In genomic region chr14:45318426-45319236, GRCm38 (mm10) we compare ENCODE assay signal across 8 mouse cellular contexts. TPM values are rescaled to one million over a fixed set of nuclear protein-coding genes. Genes with fewer than 3 reads are reported as not detected.
A peak's percentile ranks its signal among the peaks of the same experiment; 100 is the strongest.
DNase-seq lines count a peak whose midpoint lies in the region; ATAC-seq and TF ChIP-seq lines count a peak whose summit lies in the region.

Ero1l (minus strand) TSS chr14:45318771.

- ATAC-seq in forebrain, embryonic 12.5 days (ENCODE audit: low FRiP score), result peak; percentile 97
- ATAC-seq in heart, embryonic 16.5 days (replicated peaks; ENCODE audit: extremely low read depth, insufficient read depth, low FRiP score), result peak; percentile 96
- peak; percentile 90 for ATAC-seq in liver, embryonic 15.5 days (ENCODE audit: insufficient read depth)
- peak; percentile 95 for ATAC-seq in neural tube, embryonic 11.5 days (ENCODE audit: insufficient read depth, low FRiP score, low TSS enrichment)
- ATAC-seq in stomach, embryonic 16.5 days (ENCODE audit: insufficient read depth, low FRiP score), result peak; percentile 94

- H3K9ac ChIP-seq in forebrain, embryonic 12.5 days, result peak within 1 kb of the TSS; percentile 89
- peak within 1 kb of the TSS; percentile 94 for H3K9ac ChIP-seq in heart, embryonic 16.5 days (ENCODE audit: low read length)
- peak within 1 kb of the TSS; percentile 91 for H3K9ac ChIP-seq in liver, embryonic 15.5 days
- peak within 1 kb of the TSS; percentile 92 for H3K9ac ChIP-seq in neural tube, embryonic 11.5 days (ENCODE audit: low read length)
- H3K9ac ChIP-seq in stomach, embryonic 16.5 days (ENCODE audit: low read length), result peak within 1 kb of the TSS; percentile 92

- H3K27me3 ChIP-seq in E14TG2a.4 (ENCODE audit: insufficient read depth, low read length), result no peaks in the 10 kb centered on the region
- 0 out of 2 replicates have a peak, but pooled peaks cover 3% of the 10 kb centered on the region for H3K27me3 ChIP-seq in forebrain, embryonic 12.5 days
- H3K27me3 ChIP-seq in heart, embryonic 16.5 days (ENCODE audit: control insufficient read depth, insufficient read depth, low read length), result no peaks in the 10 kb centered on the region
- no peaks in the 10 kb centered on the region for H3K27me3 ChIP-seq in liver, embryonic 15.5 days
- H3K27me3 ChIP-seq in neural tube, embryonic 11.5 days (ENCODE audit: control insufficient read depth, insufficient read depth, low read length), result no peaks in the 10 kb centered on the region
- H3K27me3 ChIP-seq in stomach, embryonic 16.5 days (ENCODE audit: control insufficient read depth, insufficient read depth, low read length), result no peaks in the 10 kb centered on the region

- peaks cover 3% of the 10 kb centered on the region; the same call in 1 of the 2 replicates for H3K36me3 ChIP-seq in E14TG2a.4 (ENCODE audit: insufficient read depth, low read length)
- H3K36me3 ChIP-seq in forebrain, embryonic 12.5 days (replicated peaks), result no peaks in the 10 kb centered on the region
- H3K36me3 ChIP-seq in heart, embryonic 16.5 days (ENCODE audit: control insufficient read depth, insufficient read depth), result no peaks in the 10 kb centered on the region
- no peaks in the 10 kb centered on the region for H3K36me3 ChIP-seq in liver, embryonic 15.5 days (replicated peaks)
- no peaks in the 10 kb centered on the region for H3K36me3 ChIP-seq in neural tube, embryonic 11.5 days (ENCODE audit: control insufficient read depth, insufficient read depth, low read length)
- H3K36me3 ChIP-seq in stomach, embryonic 16.5 days (ENCODE audit: control insufficient read depth, insufficient read depth, low read length), result no peaks in the 10 kb centered on the region

- H3K4me1 ChIP-seq in E14TG2a.4 (replicated peaks; ENCODE audit: low read depth, low read length), result peaks cover 36% of the 10 kb centered on the region
- peaks cover 11% of the 10 kb centered on the region for H3K4me1 ChIP-seq in forebrain, embryonic 12.5 days
- H3K4me1 ChIP-seq in heart, embryonic 16.5 days (ENCODE audit: control insufficient read depth, insufficient read depth, low read length), result peaks cover 28% of the 10 kb centered on the region
- H3K4me1 ChIP-seq in liver, embryonic 15.5 days (replicated peaks), result peaks cover 79% of the 10 kb centered on the region
- peaks cover 5% of the 10 kb centered on the region for H3K4me1 ChIP-seq in neural tube, embryonic 11.5 days (ENCODE audit: control insufficient read depth, insufficient read depth, low read length)
- H3K4me1 ChIP-seq in stomach, embryonic 16.5 days (ENCODE audit: control insufficient read depth, insufficient read depth, low read length), result peaks cover 10% of the 10 kb centered on the region

- peak within 1 kb of the TSS; percentile 98 for H3K4me3 ChIP-seq in E14TG2a.4 (replicated peaks; ENCODE audit: low read length)
- peak within 1 kb of the TSS; percentile 90 for H3K4me3 ChIP-seq in forebrain, embryonic 12.5 days (replicated peaks)
- peak within 1 kb of the TSS; percentile 95 for H3K4me3 ChIP-seq in heart, embryonic 16.5 days (ENCODE audit: low read length)
- H3K4me3 ChIP-seq in liver, embryonic 15.5 days (replicated peaks), result peak within 1 kb of the TSS; percentile 98
- peak within 1 kb of the TSS; percentile 87 for H3K4me3 ChIP-seq in neural tube, embryonic 11.5 days (ENCODE audit: low read depth, low read length)
- H3K4me3 ChIP-seq in stomach, embryonic 16.5 days (replicated peaks; ENCODE audit: low read length), result peak within 1 kb of the TSS; percentile 94

- H3K27ac ChIP-seq in forebrain, embryonic 12.5 days, result peak within 1 kb of the TSS; percentile 88
- peak within 1 kb of the TSS; percentile 95 for H3K27ac ChIP-seq in heart, embryonic 16.5 days (ENCODE audit: low read length)
- H3K27ac ChIP-seq in liver, embryonic 15.5 days (replicated peaks), result peak within 1 kb of the TSS; percentile 92
- H3K27ac ChIP-seq in neural tube, embryonic 11.5 days (ENCODE audit: low read depth, low read length), result peak within 1 kb of the TSS; percentile 63
- H3K27ac ChIP-seq in stomach, embryonic 16.5 days (ENCODE audit: low read length), result peak within 1 kb of the TSS; percentile 97

- WGBS in forebrain, embryonic 12.5 days, result 3% methylated on average over 50 of the region's 74 CpGs
- 2% methylated on average over 70 of the region's 74 CpGs for WGBS in heart, embryonic 16.5 days
- under 1% methylated on average over 74 of the region's 74 CpGs for WGBS in liver, embryonic 15.5 days (ENCODE audit: insufficient replicate concordance)
- whole genome bisulfite sequencing in neural tube, embryonic 11.5 days, result 3% methylated on average over 32 of the region's 74 CpGs
- WGBS in stomach, embryonic 16.5 days, result 2% methylated on average over 52 of the region's 74 CpGs

- peak; percentile 64 for DNase-seq in c-Kit-positive CD71-positive TER-119-positive erythroid progenitor cells, embryonic 14.5 days (ENCODE audit: low spot score)
- DNase-seq in kidney, postnatal 36 days, result peak; percentile 80 to 91
- DNase-seq in neural tube, embryonic 11.5 days (ENCODE audit: low spot score), result peak; percentile 89

- H3K4me2 ChIP-seq in forebrain, embryonic 12.5 days, result peak within 1 kb of the TSS; percentile 73
- peak within 1 kb of the TSS; percentile 84 for H3K4me2 ChIP-seq in heart, embryonic 16.5 days (ENCODE audit: low read depth, low read length)
- peak within 1 kb of the TSS; percentile 90 for H3K4me2 ChIP-seq in liver, embryonic 15.5 days
- peak within 1 kb of the TSS; percentile 79 for H3K4me2 ChIP-seq in neural tube, embryonic 11.5 days (ENCODE audit: low read depth)
- H3K4me2 ChIP-seq in stomach, embryonic 16.5 days (ENCODE audit: low read depth, low read length), result peak within 1 kb of the TSS; percentile 77

- TF ChIP-seq CTCF in E14TG2a.4 (conservative IDR thresholded peaks at IDR 0.05; ENCODE audit: low read length), result no peak

- H3K9me3 ChIP-seq in E14TG2a.4 (ENCODE audit: low read length), result no peaks in the 10 kb centered on the region
- H3K9me3 ChIP-seq in forebrain, embryonic 12.5 days, result no peaks in the 10 kb centered on the region
- no peaks in the 10 kb centered on the region for H3K9me3 ChIP-seq in heart, embryonic 16.5 days (replicated peaks; ENCODE audit: control insufficient read depth, low read length)
- H3K9me3 ChIP-seq in liver, embryonic 15.5 days (replicated peaks), result no peaks in the 10 kb centered on the region
- no peaks in the 10 kb centered on the region for H3K9me3 ChIP-seq in neural tube, embryonic 11.5 days (ENCODE audit: control insufficient read depth, low read length)
- no peaks in the 10 kb centered on the region for H3K9me3 ChIP-seq in stomach, embryonic 16.5 days (replicated peaks; ENCODE audit: control insufficient read depth, low read length)

RNA-seq across cellular contexts. Expression of gene Ero1l, which starts in this region (rescaled TPM):
- polyA plus RNA-seq in forebrain, embryonic 12.5 days (2016; fragmentation: Nextera tagmentation; extraction: Ambion mirVana), result 36.7 and 37.8 TPM in 2 replicates
- 28.1 and 32.2 TPM in 2 replicates for polyA plus RNA-seq in heart, embryonic 16.5 days (2015; fragmentation: Nextera tagmentation; extraction: Ambion mirVana)
- 30.3 and 37.5 TPM in 2 replicates for polyA plus RNA-seq in liver, embryonic 15.5 days (2015; fragmentation: Nextera tagmentation; extraction: Ambion mirVana)
- 32.4 and 34.5 TPM in 2 replicates for polyA plus RNA-seq in neural tube, embryonic 11.5 days (2014; fragmentation: Nextera tagmentation; extraction: Ambion mirVana)
- polyA plus RNA-seq in stomach, embryonic 16.5 days (2015; fragmentation: Nextera tagmentation; extraction: Ambion mirVana), result 49.1 and 51.9 TPM in 2 replicates

Comparison
In these comparisons a context has a peak if more than half of its experiments do, and no peak if none do; other contexts are left out.
1. Peak in every context shown above with its lines: DNase-seq, ATAC-seq, H3K4me3 ChIP-seq and H3K27ac ChIP-seq.